Mouse (Mus musculus) cerebellum, adult 2 months (tissue): ENCODE data around the gene Hmg20a.

Experiments
- CTCF ChIP-seq: fragments of 200-500 bp; IDR thresholded peaks from 2 replicates; pipeline ENCODE4 v1.5.1; 2011; ENCODE audit warnings: low read depth, mild to moderate bottlenecking, control low read depth, low read length, moderate library complexity, borderline replicate concordance; ENCODE audit not compliant: insufficient read depth
- POLR2A ChIP-seq: fragments of 200-500 bp; IDR thresholded peaks from 2 replicates; pipeline ENCODE4 v1.6.1; 2011; ENCODE audit warnings: low read length, control low read depth, borderline replicate concordance; ENCODE audit not compliant: insufficient read depth

- TF ChIP-seq POLR2A (no peak), CTCF (no peak)
These were observed 74.0 kb downstream of the Hmg20a start for GRCm38 (mm10) chr9:56492391-56492790.
